Mouse (Mus musculus) layer of hippocampus, adult 11-12 months (tissue): Measurements from ENCODE around the gene Yrdc.

Source experiments
- DNase-seq: peaks from one replicate; pipeline ENCODE4 v3.0.0; 2022; ENCODE audit warnings: low spot score

Gene Yrdc

DNA sequence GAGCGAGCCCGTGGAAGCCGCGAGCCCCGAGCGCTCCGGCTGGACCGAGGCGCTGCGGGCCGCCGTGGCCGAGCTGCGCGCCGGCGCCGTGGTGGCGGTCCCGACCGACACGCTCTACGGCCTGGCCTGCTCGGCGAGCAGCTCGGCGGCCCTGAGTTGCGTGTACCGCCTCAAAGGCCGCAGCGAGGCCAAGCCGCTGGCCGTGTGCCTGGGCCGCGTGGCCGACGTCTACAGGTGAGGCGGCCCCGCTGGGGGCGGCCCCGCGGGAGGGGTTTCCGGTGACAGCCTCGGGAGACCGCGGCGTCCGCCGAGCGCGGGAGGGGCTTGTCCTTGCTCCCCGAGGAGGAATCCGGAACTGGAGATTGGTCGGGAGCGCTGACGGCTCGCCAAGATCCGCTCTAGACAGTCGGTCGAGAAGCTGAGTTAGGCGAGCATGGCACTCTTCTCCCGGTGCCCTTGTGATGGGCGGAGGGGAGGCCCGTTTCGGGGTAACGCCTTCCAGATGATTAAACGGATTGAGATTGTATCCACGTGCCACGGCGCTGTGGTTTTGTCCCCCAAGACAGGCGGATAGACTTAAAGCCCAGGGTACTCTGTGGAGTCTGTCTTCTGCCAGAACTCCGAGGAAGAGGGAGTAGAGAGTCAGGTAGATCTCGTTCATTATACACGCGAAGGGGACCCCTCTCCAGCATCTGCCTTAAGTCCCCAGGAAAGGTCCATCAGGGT, 617 bp downstream of the Yrdc start, which contains the start of gene 1110065P20Rik:
1110065P20Rik (minus strand) TSS at position 264 of the 726 bp plus-strand sequence.
- DNase-seq, result peak; percentile 74

DNA sequence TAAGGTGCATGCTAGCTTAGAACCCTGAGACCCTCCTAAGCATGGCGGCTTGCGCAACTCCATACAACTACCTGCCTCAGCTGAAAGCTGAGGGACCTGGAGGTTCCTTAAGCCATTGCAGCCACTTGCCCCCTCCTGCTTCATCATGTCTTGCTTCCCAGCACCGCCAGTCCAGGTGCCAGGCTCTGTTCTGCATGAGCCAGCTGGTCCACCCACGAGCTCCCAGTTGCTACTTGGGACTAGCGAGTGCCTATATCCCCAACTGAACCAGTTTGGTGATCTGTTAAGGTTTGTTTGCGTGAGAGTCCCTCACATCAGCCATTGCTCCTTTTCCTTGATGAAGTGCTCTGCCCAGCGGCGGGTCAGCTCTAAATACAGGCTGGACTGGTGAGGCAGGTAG, 5.8 kb downstream of the Yrdc start:
- no peak for DNase-seq

- DNase-seq, result no peak
These were observed 7.9 kb downstream of the Yrdc start for GRCm38 (mm10) chr4:124858370-124858769.

DNA sequence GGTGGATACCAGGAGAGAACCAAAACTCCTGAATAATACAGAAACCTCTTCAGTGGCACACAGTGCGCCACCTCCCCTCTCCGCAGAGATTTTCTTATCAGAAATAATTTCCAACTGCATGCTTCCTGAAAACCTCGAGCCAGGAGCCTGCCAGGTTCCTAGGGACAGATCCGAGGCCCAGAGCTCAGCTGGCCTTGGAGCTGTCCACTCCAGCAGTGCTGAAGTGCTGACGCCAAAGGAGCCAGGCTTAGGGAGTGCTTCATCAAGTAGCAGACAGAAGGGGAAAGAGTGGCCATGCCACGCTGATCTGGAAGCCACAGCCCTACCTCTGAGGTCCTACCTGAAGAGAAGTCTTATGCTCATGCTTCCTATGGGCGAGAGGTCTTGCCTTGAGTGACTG, 10.0 kb downstream of the Yrdc start:
- DNase-seq, result no peak

DNA sequence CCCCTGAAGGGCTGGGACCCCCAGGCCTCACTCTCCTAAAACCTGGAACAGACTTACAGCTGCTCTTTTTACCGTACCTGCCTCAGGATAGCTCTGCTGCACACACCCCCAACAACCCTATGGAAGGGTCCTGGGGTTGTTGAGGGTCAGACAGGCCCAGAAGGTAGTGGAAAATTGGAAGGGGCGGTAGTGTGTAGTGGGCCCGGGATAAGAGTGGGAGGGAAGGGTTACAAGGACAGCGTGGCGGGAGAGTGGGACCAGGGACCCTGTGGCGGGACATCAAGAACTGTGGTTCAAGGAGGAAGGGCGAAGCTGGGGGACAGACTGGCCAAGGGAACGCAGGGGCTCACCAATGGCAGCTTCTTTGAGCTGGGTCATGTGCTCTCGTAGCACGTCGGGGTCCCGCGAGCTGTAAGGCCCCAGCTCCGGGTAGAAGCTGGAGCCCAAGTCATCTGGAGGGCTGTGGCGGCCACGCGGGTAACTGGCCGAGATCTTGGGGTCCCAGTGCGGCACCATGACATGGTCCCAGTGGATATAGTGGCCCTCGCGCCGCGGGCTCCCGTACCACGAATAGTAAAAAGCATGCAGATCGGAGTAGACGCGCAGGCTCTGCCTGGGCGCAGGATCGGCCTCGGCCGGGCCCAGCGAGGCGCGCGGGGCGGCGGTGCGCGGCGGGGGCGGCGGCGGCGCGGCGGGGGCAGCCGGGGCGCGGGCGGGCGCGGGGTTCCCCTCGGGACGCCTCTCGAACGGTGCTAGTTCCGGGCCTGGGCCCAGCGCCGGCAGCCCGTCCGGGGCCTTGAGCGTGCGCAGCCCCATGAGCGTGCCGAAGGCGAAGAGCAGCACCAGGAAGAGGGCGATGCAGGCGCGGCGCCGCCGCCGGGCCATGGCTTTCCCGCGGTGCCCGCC, 11.1 kb downstream of the Yrdc start, which contains the start of gene Maneal:
Maneal (minus strand) TSS at position 889 of the 906 bp plus-strand sequence.
- no peak for DNase-seq

- no peak for DNase-seq
These were observed 22.2 kb downstream of the Yrdc start for GRCm38 (mm10) chr4:124872719-124873118.

- no peak for DNase-seq
These were observed 30.1 kb downstream of the Yrdc start, which contains the start of gene Epha10 for GRCm38 (mm10) chr4:124880599-124880998. TSS of gene Epha10 (plus strand) at chr4:124880899.

- peak; percentile 75 for DNase-seq
These were observed 30.9 kb downstream of the Yrdc start for GRCm38 (mm10) chr4:124881341-124881908.

DNA sequence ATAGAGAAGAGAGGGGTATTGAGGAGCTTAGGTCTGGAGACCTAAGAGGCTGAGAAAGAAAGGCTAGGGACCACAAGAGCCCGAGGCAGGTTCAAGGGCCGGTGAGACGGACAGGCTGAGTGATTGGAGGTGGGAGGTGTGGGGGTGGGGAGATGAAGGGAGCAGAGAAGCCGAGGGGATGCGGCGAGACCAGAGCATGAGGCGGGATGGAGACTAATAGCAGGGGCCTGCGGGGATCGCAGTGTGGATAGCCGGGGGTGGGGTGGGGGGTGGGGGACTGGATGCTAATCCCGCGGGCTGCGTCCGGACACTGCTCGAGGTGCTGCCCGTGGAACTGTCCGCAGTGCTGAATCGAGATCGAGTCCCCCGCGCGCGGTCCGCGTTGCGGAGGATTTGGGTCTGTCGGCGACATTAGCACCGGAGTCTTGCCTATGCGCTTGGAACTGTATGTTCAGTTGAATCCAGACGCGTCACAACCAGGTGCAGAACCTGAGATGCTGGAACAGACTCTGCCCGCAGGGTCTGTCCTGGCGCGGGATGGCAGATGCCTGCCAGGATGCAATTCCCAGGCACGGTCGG, 31.8 kb downstream of the Yrdc start:
- DNase-seq, result no peak

DNA sequence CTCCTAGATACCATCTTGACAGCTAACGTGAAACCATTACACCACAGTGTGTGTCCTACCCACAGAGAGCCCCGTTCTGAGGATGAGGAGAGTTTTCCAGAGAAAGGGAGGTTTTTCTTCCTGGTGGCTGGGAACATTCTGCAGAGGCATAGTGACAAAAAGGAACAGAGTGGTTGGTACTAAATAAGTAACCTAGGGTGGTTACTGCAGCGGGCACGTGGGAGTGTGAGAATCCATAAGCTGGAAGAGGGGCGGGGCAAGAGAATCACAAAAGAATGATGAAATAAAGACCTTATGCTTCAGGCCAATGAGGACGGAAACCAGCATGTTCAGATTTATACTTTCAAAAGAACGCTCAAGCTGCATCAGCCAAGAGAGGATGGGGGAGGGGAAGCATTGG, 38.2 kb downstream of the Yrdc start:
- DNase-seq, result no peak

DNA sequence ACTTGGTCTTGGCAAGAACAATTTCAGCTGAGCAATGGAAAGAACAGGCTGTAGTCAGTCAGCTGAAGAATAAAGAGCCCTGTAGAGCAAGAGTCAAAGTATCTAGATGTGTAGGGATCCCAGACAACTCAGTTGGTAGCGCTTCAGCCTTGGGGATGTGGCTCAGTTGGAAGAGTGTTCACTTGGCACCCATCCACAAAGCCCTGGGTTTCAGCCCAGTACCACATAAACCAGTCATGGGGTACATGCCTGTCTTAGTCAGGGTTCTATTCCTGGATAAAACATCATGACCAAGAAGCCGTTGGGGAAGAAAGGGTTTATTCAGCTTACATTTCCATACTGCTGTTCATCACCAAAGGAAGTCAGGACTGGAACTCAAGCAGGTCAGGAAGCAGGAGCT, 39.5 kb downstream of the Yrdc start:
- no peak for DNase-seq

DNA sequence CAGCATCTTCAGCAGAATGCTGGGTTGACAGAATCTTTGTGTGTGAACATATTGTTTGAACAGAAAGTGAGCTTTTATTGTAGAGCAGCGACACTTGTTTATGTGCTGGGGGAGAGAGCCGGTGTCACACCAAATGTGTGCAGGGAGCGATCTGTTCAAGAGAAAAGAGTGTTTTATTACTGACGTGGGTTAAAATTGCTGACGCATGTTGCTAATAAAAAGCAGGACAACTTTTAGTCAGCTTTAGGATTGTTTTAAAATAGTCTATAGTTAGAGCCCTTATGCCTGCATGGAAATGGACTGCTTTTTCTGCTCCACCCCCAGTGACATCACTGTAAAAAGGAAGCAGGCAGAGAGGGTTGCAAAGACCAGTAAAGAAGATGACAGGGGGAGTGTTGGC, 40.4 kb downstream of the Yrdc start:
- peak; percentile 40 for DNase-seq

GRCm38 (mm10) chr4:124893769-124894168, 43.3 kb downstream of the Yrdc start:
- no peak for DNase-seq

DNA sequence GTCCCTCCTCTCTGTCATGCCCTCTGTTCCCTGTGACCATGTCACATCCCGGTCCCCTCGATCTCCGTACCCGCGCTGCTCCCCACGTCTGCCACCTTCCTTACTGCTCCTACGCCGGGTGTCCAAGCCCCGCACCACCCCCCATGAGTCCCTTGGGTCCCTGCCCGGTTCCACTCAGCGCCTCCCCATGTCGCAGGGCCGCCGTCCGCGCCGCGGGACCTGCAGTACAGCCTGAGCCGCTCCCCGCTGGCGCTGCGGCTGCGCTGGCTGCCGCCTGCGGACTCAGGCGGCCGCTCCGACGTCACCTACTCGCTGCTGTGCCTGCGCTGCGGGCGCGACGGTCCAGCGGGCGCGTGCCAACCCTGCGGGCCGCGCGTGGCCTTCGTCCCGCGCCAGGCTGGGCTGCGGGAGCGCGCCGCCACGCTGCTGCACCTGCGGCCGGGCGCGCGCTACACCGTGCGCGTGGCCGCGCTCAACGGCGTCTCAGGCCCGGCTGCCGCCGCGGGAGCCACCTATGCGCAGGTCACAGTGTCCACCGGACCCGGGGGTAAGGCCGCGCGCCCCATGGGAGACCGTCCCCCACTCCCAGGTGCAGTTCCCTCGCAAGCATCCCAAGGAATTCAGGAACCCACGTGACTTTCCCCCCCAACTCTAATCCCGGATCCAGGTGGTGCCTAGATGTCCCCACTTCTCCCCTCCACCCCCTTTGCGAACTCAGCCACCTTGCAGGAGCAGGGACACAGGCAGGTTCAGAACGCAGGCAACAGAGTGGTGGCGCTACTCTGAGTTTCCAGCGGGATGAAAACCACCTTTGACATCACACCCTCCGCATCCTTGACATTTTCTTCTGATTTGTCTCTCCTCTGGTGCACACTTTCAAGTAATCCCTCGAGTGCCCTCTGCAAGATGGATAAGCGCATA, 44.3 kb downstream of the Yrdc start:
- peak; percentile 52 for DNase-seq

DNA sequence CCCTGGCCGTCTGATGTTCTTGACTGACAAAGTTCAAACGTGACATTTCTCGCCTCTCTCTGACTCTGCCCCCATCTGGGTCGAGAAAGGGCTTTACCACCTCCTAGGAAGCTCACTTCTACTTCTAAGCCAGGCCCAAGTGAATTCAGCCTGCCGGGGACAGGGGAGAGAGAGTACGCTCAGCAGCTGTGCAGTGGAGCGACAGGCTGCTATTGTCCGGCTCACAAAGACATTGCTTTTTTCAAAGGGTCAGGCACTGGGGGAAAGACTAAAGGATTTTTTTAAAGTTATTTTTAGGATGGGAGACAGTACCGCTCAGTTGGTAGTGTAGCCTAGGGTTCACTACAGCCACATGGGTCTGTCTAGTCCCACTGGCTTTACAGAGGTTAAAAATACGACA, 47.9 kb downstream of the Yrdc start:
- no peak for DNase-seq

GRCm38 (mm10) chr4:124899906-124900305, 49.4 kb downstream of the Yrdc start:
- no peak for DNase-seq
